Mouse (Mus musculus) brain, embryonic 14.5 days (tissue): ENCODE results near the gene Fbxo22.

Source experiments
- CTCF ChIP-seq: fragments of 200-500 bp; IDR thresholded peaks from 2 replicates; pipeline ENCODE4 v1.5.1; 2012; ENCODE audit warnings: inconsistent platforms, mild to moderate bottlenecking, moderate library complexity, borderline replicate concordance; ENCODE audit not compliant: insufficient read depth, insufficient read length; ENCODE audit errors: extremely low read depth
- POLR2A ChIP-seq: fragments of 200-500 bp; IDR thresholded peaks from 2 replicates; pipeline ENCODE4 v1.6.1; 2012; ENCODE audit warnings: mild to moderate bottlenecking, inconsistent platforms, borderline replicate concordance; ENCODE audit not compliant: poor library complexity, insufficient read depth, insufficient read length, severe bottlenecking; ENCODE audit errors: extremely low read depth

GRCm38 (mm10) chr9:55240852-55241251 lies 32.1 kb downstream of the Fbxo22 start:
- TF ChIP-seq CTCF (no peak), POLR2A (no peak)
